ENCODE assay signal across 24 mouse cellular contexts in genomic region chr1:39781835-39782234, GRCm38 (mm10). TPM values are rescaled to one million over a fixed set of nuclear protein-coding genes. Genes with fewer than 3 reads are reported as not detected.
"Had no signal": no experiment of that assay in that cellular context is flagged by ENCODE, and none has a peak within 500 bp of the region (broad histone marks: within the 10 kb centered on the region; RNA-seq: fewer than 3 reads in every experiment).

No protein-coding gene starts in this region.

- ATAC-seq: forebrain, embryonic 13.5 days; forebrain, embryonic 14.5 days; forebrain, embryonic 15.5 days; forebrain, embryonic 16.5 days; forebrain, postnatal 0 days had no signal

- DNase-seq: cerebellum, adult 2 months; cerebellum, adult 8-10 months; cerebellum, adult 9-10 months; cerebellum, adult 9-11 months; cerebellum, postnatal 10 days; cerebellum, postnatal 14 days; cerebellum, postnatal 25 days; cerebellum, postnatal 36 days; embryo, embryonic 11 days; forebrain, postnatal 0 days; gastrocnemius, adult 2 months; gastrocnemius, postnatal 10 days; gastrocnemius, postnatal 14 days; gastrocnemius, postnatal 25 days; gastrocnemius, postnatal 36 days; heart, adult 18-20 months; heart, adult 2 months had no signal

RNA-seq across cellular contexts. Expression of gene Gm3646, which starts 23.3 kb away (rescaled TPM):
- total RNA-seq: common myeloid progenitor, adult 5-6 weeks; forebrain, postnatal 0 days; gastrocnemius, adult 18-20 months; gastrocnemius, adult 8-10 months had no signal
